Mouse (Mus musculus): ENCODE measurements at regions not wholly inside any gene's neighbourhood (a gene's known extent, or its start where the extent isn't known, plus 50 kb on each side); places are given as distances from the start of the nearest gene placed in this dataset.

DNA sequence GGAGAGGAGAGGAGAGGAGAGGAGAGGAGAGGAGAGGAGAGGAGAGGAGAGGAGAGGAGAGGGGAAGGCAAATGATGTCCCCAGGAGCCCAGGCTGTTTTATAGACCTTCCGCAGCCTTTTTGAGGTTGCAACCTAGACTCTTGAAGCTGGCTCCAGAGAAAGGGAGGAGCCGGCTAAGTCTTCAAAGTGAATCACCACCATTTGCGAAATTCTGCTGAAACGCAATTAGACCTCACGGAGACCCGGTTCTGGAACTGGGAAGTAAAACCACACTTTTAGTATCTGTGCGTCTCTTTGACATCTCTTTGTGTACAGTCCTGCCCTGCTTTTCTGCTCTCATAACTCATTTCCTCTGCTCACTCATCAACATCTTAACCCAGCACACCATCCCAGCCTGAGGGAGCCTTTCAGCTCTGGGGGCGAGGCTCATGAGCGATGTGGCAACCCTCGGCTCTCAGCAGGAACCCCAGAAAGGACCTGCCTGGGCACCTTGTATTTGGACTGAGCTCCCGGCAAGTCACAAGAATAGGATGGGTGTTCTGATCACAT, 196.6 kb upstream of the Jarid2 start:
- no peaks in the 10 kb centered on the region for H3K4me1 ChIP-seq (replicated peaks)
- H3K4me3 ChIP-seq, result no peak overlapping the region
- H3K27me3 ChIP-seq, result no peaks in the 10 kb centered on the region
- H3K36me3 ChIP-seq, result no peaks in the 10 kb centered on the region
- H3K4me2 ChIP-seq, result no peak overlapping the region
- WGBS, result 60% methylated on average over 11 of the region's 11 CpGs
- H3K9me3 ChIP-seq, result no peaks in the 10 kb centered on the region
- no peak overlapping the region for H3K27ac ChIP-seq (replicated peaks)
- no peak overlapping the region for H3K9ac ChIP-seq
- no peak for ATAC-seq (ENCODE audit: low read depth)

- Histone ChIP-seq H3K4me3 (no peak overlapping the region), H3K36me3 (no peaks in the 10 kb centered on the region), H3K27ac (replicated peaks) (no peak overlapping the region), H3K4me1 (replicated peaks) (no peaks in the 10 kb centered on the region), H3K4me2 (no peak overlapping the region), H3K9ac (no peak overlapping the region), H3K27me3 (no peaks in the 10 kb centered on the region), H3K9me3 (no peaks in the 10 kb centered on the region)
- WGBS, result 85% methylated on average over 6 of the region's 6 CpGs
- no peak for ATAC-seq (ENCODE audit: low read depth)
These were observed 194.6 kb upstream of the Jarid2 start for GRCm38 (mm10) chr13:44534575-44535080.

DNA sequence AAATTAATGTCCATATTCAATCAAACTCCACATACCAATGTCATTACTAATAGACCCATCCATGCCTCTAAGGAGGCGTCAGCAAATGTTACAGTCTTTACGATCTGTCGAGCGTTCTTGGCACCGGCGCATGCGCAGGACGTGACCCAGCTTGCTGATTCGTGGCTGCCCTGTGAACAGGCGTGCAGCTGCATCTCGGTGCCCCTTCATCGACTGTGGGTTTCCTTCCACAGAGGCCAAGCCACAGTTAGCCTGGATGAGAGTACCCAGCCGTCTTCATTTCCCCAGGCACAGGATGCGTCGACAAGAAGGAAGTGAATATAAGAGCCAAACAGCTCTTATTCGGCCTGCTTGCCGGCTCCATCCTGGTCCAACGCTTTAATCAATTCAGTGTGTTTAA, 193.8 kb upstream of the Jarid2 start:
- Histone ChIP-seq H3K4me3 (no peak overlapping the region), H3K9ac (no peak overlapping the region), H3K36me3 (no peaks in the 10 kb centered on the region), H3K9me3 (no peaks in the 10 kb centered on the region), H3K27me3 (no peaks in the 10 kb centered on the region), H3K27ac (replicated peaks) (no peak overlapping the region), H3K4me1 (replicated peaks) (no peaks in the 10 kb centered on the region), H3K4me2 (no peak overlapping the region)
- 82% methylated on average over 18 of the region's 18 CpGs for WGBS
- ATAC-seq (ENCODE audit: low read depth), result no peak

- H3K4me2 ChIP-seq, result no peak overlapping the region
- no peak for ATAC-seq (ENCODE audit: low read depth)
- H3K9ac ChIP-seq, result no peak overlapping the region
- H3K27ac ChIP-seq (replicated peaks), result no peak overlapping the region
- H3K27me3 ChIP-seq, result no peaks in the 10 kb centered on the region
- H3K9me3 ChIP-seq, result no peaks in the 10 kb centered on the region
- no peaks in the 10 kb centered on the region for H3K4me1 ChIP-seq (replicated peaks)
- WGBS, result 94% methylated on average over 7 of the region's 7 CpGs
- no peak overlapping the region for H3K4me3 ChIP-seq
- H3K36me3 ChIP-seq, result no peaks in the 10 kb centered on the region
These were observed 191.0 kb upstream of the Jarid2 start for GRCm38 (mm10) chr13:44538238-44538637.

DNA sequence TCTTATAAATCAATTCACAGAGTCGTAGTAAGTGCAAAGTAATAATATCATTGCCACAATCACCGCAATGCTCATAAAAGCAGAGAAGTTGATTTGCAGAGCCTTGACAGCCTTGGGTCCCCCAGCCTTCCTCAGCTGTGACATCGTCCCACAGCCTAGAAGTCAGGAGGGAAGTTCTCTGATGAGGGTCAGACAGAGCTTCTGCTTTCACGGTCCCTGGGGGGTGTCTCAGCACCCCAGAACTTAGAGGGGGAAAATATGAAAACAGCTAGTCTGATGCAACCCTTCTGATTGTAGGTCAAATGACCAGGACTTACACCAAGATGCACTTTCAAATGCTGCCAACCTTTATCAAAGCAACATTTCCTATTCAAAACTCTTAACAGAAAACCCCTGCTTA, 188.9 kb upstream of the Jarid2 start:
- WGBS, result 77% methylated on average over 4 of the region's 4 CpGs
- no peaks in the 10 kb centered on the region for H3K27me3 ChIP-seq
- no peak overlapping the region for H3K4me2 ChIP-seq
- no peak overlapping the region for H3K27ac ChIP-seq (replicated peaks)
- H3K36me3 ChIP-seq, result no peaks in the 10 kb centered on the region
- no peaks in the 10 kb centered on the region for H3K4me1 ChIP-seq (replicated peaks)
- no peaks in the 10 kb centered on the region for H3K9me3 ChIP-seq
- H3K9ac ChIP-seq, result no peak overlapping the region
- H3K4me3 ChIP-seq, result no peak overlapping the region
- no peak for ATAC-seq (ENCODE audit: low read depth)

GRCm38 (mm10) chr13:44541243-44541653, 188.0 kb upstream of the Jarid2 start:
- WGBS, result 59% methylated on average over 5 of the region's 5 CpGs
- Histone ChIP-seq H3K4me1 (replicated peaks) (no peaks in the 10 kb centered on the region), H3K36me3 (no peaks in the 10 kb centered on the region), H3K9me3 (no peaks in the 10 kb centered on the region), H3K27ac (replicated peaks) (no peak overlapping the region), H3K9ac (no peak overlapping the region), H3K4me2 (no peak overlapping the region), H3K4me3 (no peak overlapping the region), H3K27me3 (no peaks in the 10 kb centered on the region)
- no peak; the same call in 1 of the 2 replicates for ATAC-seq (ENCODE audit: low read depth)

- no peak for ATAC-seq (ENCODE audit: low read depth)
- Histone ChIP-seq H3K4me3 (no peak overlapping the region), H3K9me3 (no peaks in the 10 kb centered on the region), H3K9ac (no peak overlapping the region), H3K36me3 (no peaks in the 10 kb centered on the region), H3K4me1 (replicated peaks) (no peaks in the 10 kb centered on the region), H3K4me2 (no peak overlapping the region), H3K27me3 (no peaks in the 10 kb centered on the region), H3K27ac (replicated peaks) (no peak overlapping the region)
- 78% methylated on average over 9 of the region's 9 CpGs for WGBS
These were observed 184.5 kb upstream of the Jarid2 start for GRCm38 (mm10) chr13:44544786-44545185.

DNA sequence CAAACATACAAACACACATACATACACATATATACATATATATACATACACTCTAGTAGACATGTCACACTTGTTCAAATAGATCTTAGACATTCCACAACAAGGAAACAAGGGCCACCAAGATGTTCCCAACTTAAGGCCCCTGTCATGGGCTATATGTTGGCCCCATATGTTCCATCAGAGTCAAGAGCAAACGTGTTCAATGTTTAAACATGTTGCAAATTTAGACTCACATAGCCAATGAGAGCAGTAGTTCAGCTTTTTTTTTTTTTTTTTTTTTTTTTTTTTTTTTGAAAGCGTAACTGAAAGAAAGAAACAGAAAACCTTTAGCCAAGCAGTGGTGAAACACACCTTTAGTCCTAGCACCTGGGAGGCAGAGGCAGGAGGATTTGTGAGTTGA, 183.0 kb upstream of the Jarid2 start:
- H3K4me2 ChIP-seq, result no peak overlapping the region
- no peaks in the 10 kb centered on the region for H3K36me3 ChIP-seq
- no peak for ATAC-seq (ENCODE audit: low read depth)
- H3K9me3 ChIP-seq, result no peaks in the 10 kb centered on the region
- no peak overlapping the region for H3K27ac ChIP-seq (replicated peaks)
- WGBS, result 86% methylated on average over 2 of the region's 2 CpGs
- H3K9ac ChIP-seq, result no peak overlapping the region
- no peaks in the 10 kb centered on the region for H3K27me3 ChIP-seq
- no peak overlapping the region for H3K4me3 ChIP-seq
- no peaks in the 10 kb centered on the region for H3K4me1 ChIP-seq (replicated peaks)

- Histone ChIP-seq H3K36me3 (no peaks in the 10 kb centered on the region), H3K27me3 (no peaks in the 10 kb centered on the region), H3K9ac (no peak overlapping the region), H3K4me2 (no peak overlapping the region), H3K27ac (replicated peaks) (no peak overlapping the region), H3K4me1 (replicated peaks) (no peaks in the 10 kb centered on the region), H3K9me3 (no peaks in the 10 kb centered on the region), H3K4me3 (no peak overlapping the region)
- 93% methylated on average over 3 of the region's 3 CpGs for WGBS
- ATAC-seq (ENCODE audit: low read depth), result no peak
These were observed 180.4 kb upstream of the Jarid2 start for GRCm38 (mm10) chr13:44548880-44549279.

DNA sequence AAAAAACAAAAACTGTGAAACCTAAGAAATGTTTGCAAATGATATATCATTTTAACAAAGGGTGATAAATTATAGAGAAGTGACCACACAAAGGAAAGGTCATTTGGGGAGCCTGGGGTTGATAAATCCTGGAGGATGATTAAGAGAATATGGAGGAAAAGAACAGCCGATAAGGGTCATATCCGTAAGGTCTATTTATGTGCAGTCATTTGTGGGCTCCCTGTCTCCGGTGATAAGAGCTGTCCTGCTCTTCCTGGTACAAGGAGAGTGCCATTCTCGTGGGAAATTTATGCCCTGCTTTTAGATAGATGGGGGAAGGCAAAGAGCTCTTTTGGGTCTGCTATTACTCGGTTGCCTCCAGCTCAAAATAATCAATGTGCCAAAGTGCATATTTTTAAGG, 175.9 kb upstream of the Jarid2 start:
- H3K4me1 ChIP-seq (replicated peaks), result peaks cover 7% of the 10 kb centered on the region; the same call in 1 of the 2 replicates
- H3K4me3 ChIP-seq, result no peak overlapping the region

GRCm38 (mm10) chr13:44554686-44555463, 174.4 kb upstream of the Jarid2 start:
- no peak overlapping the region for H3K4me3 ChIP-seq
- ATAC-seq (ENCODE audit: low read depth), result no peak
- peaks cover 7% of the 10 kb centered on the region; the same call in 1 of the 2 replicates for H3K4me1 ChIP-seq (replicated peaks)
- H3K4me2 ChIP-seq, result no peak overlapping the region
- H3K27me3 ChIP-seq, result no peaks in the 10 kb centered on the region
- no peak overlapping the region for H3K9ac ChIP-seq
- H3K27ac ChIP-seq (replicated peaks), result no peak overlapping the region
- H3K36me3 ChIP-seq, result no peaks in the 10 kb centered on the region
- WGBS, result 72% methylated on average over 9 of the region's 9 CpGs
- no peaks in the 10 kb centered on the region for H3K9me3 ChIP-seq

More for the DNA sequence above, 175.9 kb upstream of the Jarid2 start:
- no peak overlapping the region for H3K4me2 ChIP-seq
- no peaks in the 10 kb centered on the region for H3K36me3 ChIP-seq
- ATAC-seq (ENCODE audit: low read depth), result no peak
- H3K27me3 ChIP-seq, result no peaks in the 10 kb centered on the region
- H3K9me3 ChIP-seq, result no peaks in the 10 kb centered on the region
- WGBS, result 71% methylated on average over 5 of the region's 5 CpGs
- H3K9ac ChIP-seq, result no peak overlapping the region
- no peak overlapping the region for H3K27ac ChIP-seq (replicated peaks)

DNA sequence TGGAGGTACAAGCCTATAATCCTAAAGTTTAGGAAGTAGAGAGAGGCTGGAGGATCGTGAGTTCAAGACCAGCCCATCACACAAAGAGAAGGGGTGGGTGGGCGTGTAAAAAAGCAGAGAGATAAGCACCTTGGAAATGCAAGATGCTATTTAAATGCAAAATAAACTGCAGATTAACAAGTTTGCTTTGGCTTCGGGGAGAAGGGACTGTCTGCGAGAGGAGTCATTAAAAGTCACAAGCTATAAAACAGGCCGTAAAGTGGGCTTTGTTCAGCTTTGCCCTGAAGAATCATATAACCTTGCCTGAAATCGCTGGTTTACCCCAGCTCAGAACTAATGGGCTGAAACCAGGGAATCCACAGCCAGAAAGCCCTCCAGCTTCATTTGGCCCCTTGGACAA, 173.3 kb upstream of the Jarid2 start:
- Histone ChIP-seq H3K36me3 (no peaks in the 10 kb centered on the region), H3K9ac (no peak overlapping the region), H3K4me1 (replicated peaks) (peaks cover 7% of the 10 kb centered on the region; the same call in 1 of the 2 replicates), H3K4me3 (no peak overlapping the region), H3K27me3 (no peaks in the 10 kb centered on the region), H3K27ac (replicated peaks) (no peak overlapping the region), H3K4me2 (no peak overlapping the region), H3K9me3 (no peaks in the 10 kb centered on the region)
- no peak for ATAC-seq (ENCODE audit: low read depth)
- WGBS, result 20% methylated on average over 6 of the region's 6 CpGs
